17 mouse cellular contexts compared by ENCODE assay signal in the genomic region with DNA sequence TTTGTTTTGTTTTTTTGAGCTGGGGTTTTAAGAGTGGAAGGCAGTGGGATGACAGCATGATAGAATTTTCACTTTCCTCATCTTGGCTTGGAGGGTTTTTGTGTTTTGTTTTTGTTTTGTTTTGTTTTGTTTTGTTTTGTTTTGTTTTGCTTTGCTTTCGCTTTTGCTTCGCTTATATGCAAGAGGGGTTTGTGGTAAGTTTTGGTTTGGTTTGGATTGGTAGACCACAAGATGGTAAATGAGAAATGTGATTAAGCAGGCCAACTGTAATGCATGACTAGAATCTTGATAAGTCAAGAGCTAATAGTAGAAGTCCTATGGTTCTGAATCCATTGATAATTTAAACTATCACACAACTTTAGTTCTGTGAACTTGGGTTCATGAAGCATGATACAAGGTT.
"Had no signal": no experiment of that assay in that cellular context is flagged by ENCODE, and none has a peak within 500 bp of the region (broad histone marks: within the 10 kb centered on the region; RNA-seq: fewer than 3 reads in every experiment).

No protein-coding gene starts in this region.

- ATAC-seq: liver, postnatal 0 days; lung, postnatal 0 days; midbrain, embryonic 13.5 days; midbrain, embryonic 16.5 days had no signal

- H3K27me3 ChIP-seq: liver, embryonic 15.5 days; lung, embryonic 15.5 days; megakaryocyte, embryonic 14.5 days; midbrain, embryonic 13.5 days; neural tube, embryonic 12.5 days had no signal

- H3K9ac ChIP-seq: liver, embryonic 15.5 days; liver, postnatal 0 days; lung, embryonic 15.5 days; midbrain, embryonic 13.5 days; neural tube, embryonic 12.5 days had no signal

- H3K4me2 ChIP-seq: liver, embryonic 15.5 days; lung, embryonic 15.5 days; midbrain, embryonic 11.5 days; midbrain, embryonic 13.5 days; neural tube, embryonic 12.5 days had no signal

- DNase-seq: liver, postnatal 0 days; lung, adult 2 months; lung, postnatal 14 days; lung, postnatal 4 days; right cerebral cortex, postnatal 14 days; thymus, adult 18-20 months; thymus, postnatal 14 days; thymus, postnatal 36 days had no signal

- H3K9me3 ChIP-seq: liver, embryonic 15.5 days; lung, embryonic 15.5 days; megakaryocyte, embryonic 14.5 days; midbrain, embryonic 13.5 days; neural tube, embryonic 12.5 days had no signal

- H3K27ac ChIP-seq: liver, embryonic 15.5 days; lung, embryonic 15.5 days; midbrain, embryonic 13.5 days; neural tube, embryonic 12.5 days had no signal

- H3K4me1 ChIP-seq: liver, embryonic 15.5 days; lung, embryonic 15.5 days; megakaryocyte, embryonic 14.5 days; midbrain, embryonic 13.5 days; neural tube, embryonic 12.5 days had no signal

- H3K4me3 ChIP-seq: liver, embryonic 15.5 days; lung, embryonic 15.5 days; megakaryocyte, embryonic 14.5 days; midbrain, embryonic 13.5 days; myocyte; neural tube, embryonic 12.5 days had no signal

- H3K36me3 ChIP-seq: liver, embryonic 15.5 days; lung, embryonic 15.5 days; midbrain, embryonic 13.5 days; neural tube, embryonic 12.5 days had no signal
